Mouse (Mus musculus) layer of hippocampus, adult 2 months (tissue): ENCODE results near the gene Myoz1. TPM values are rescaled to one million over a fixed set of nuclear protein-coding genes. Genes with fewer than 3 reads are reported as not detected.

Source experiments
- DNase-seq, 2 experiments: peaks; one replicate each; pipeline ENCODE4 v3.0.0; 2022; ENCODE audit warnings: low spot score in 2 of 2
- H3K27ac ChIP-seq: fragments of 200-600 bp; 2 replicates; pipeline ENCODE4 v1.8.1; 2022
- H3K4me3 ChIP-seq: fragments of 200-600 bp; 2 replicates; pipeline ENCODE4 v1.8.1; 2022; ENCODE audit warnings: mild to moderate bottlenecking
- CTCF ChIP-seq: fragments of 200-600 bp; conservative IDR thresholded peaks from 2 replicates; pipeline ENCODE4 v1.8.1; 2022; ENCODE audit warnings: antibody characterized with exemption, mild to moderate bottlenecking, moderate library complexity
- total RNA-seq, 2 experiments: library from RNA; stranded (reverse); gene quantifications; 2 replicates each; pipeline ENCODE4 v1.2.3; 2021

Myoz1 gene
- total RNA-seq, 2 experiments from 2014 or later = not detected

- no peak for TF ChIP-seq CTCF
- DNase-seq = no peak
- H3K27ac ChIP-seq = no peak overlapping the region
- H3K4me3 ChIP-seq = no peak overlapping the region
Measured at GRCm38 (mm10) chr14:20691772-20692171, 35.4 kb upstream of the Myoz1 start.

- no peak for TF ChIP-seq CTCF
- H3K27ac ChIP-seq = no peak overlapping the region
- DNase-seq = no peak
- H3K4me3 ChIP-seq = no peak overlapping the region
Measured at GRCm38 (mm10) chr14:20689009-20689408, 32.7 kb upstream of the Myoz1 start.

- no peak for TF ChIP-seq CTCF
- peak overlapping the region; percentile 59; the same call in 1 of the 2 replicates for H3K27ac ChIP-seq
- peak in 1 of 2 experiments; percentile 31 for DNase-seq
- H3K4me3 ChIP-seq = no peak overlapping the region
Measured at GRCm38 (mm10) chr14:20686576-20686975, 30.2 kb upstream of the Myoz1 start.

GRCm38 (mm10) chr14:20682498-20682897 lies 26.2 kb upstream of the Myoz1 start:
- TF ChIP-seq CTCF = no peak
- Histone ChIP-seq H3K27ac (no peak overlapping the region), H3K4me3 (no peak overlapping the region)
- no peak for DNase-seq

- Histone ChIP-seq H3K27ac (no peak overlapping the region), H3K4me3 (no peak overlapping the region)
- no peak for TF ChIP-seq CTCF
- DNase-seq = no peak
Measured at GRCm38 (mm10) chr14:20681742-20682141, 25.4 kb upstream of the Myoz1 start.

- no peak overlapping the region for H3K27ac ChIP-seq
- no peak overlapping the region for H3K4me3 ChIP-seq
- no peak for DNase-seq
- no peak for TF ChIP-seq CTCF
Measured at GRCm38 (mm10) chr14:20677906-20678305, 21.6 kb upstream of the Myoz1 start.

- peak; percentile 1; the same call in 1 of the 2 replicates for TF ChIP-seq CTCF
Measured at GRCm38 (mm10) chr14:20674064-20674833, 17.9 kb upstream of the Myoz1 start, which contains the start of gene Sec24c. Sec24c (plus strand) TSS chr14:20674308.

GRCm38 (mm10) chr14:20673735-20674063 lies 17.4 kb upstream of the Myoz1 start:
- TF ChIP-seq CTCF = 0 out of 2 replicates have a peak, but pooled peaks have one; percentile 6
- Histone ChIP-seq H3K27ac (peak overlapping the region; percentile 95), H3K4me3 (peak overlapping the region; percentile 89)
- DNase-seq = peak in 1 of 2 experiments; percentile 44

More at GRCm38 (mm10) chr14:20674064-20674833, 17.9 kb upstream of the Myoz1 start, which contains the start of gene Sec24c:
- peak within 1 kb of the TSS; percentile 95 for H3K27ac ChIP-seq
- peak; percentile 97 to 99 for DNase-seq
- H3K4me3 ChIP-seq = peak within 1 kb of the TSS; percentile 89

GRCm38 (mm10) chr14:20672990-20673389 lies 16.6 kb upstream of the Myoz1 start:
- no peak overlapping the region; the same call in 1 of the 2 replicates for H3K27ac ChIP-seq
- no peak for DNase-seq
- H3K4me3 ChIP-seq = no peak overlapping the region
- peak; percentile 69 for TF ChIP-seq CTCF

- DNase-seq = no peak
- TF ChIP-seq CTCF = no peak
- H3K4me3 ChIP-seq = no peak within 1 kb of the TSS
- H3K27ac ChIP-seq = no peak within 1 kb of the TSS
Measured at GRCm38 (mm10) chr14:20668154-20668810, 11.9 kb upstream of the Myoz1 start, which contains the start of gene Synpo2l. Synpo2l (minus strand) TSS chr14:20668354.

- DNase-seq = no peak
- H3K4me3 ChIP-seq = no peak overlapping the region
- no peak overlapping the region for H3K27ac ChIP-seq
- no peak for TF ChIP-seq CTCF
Measured at GRCm38 (mm10) chr14:20667469-20667868, 11.1 kb upstream of the Myoz1 start.

GRCm38 (mm10) chr14:20664436-20664835 lies 8.1 kb upstream of the Myoz1 start:
- TF ChIP-seq CTCF = no peak
- Histone ChIP-seq H3K27ac (no peak overlapping the region), H3K4me3 (no peak overlapping the region)
- no peak for DNase-seq

- DNase-seq = no peak
- Histone ChIP-seq H3K4me3 (no peak overlapping the region), H3K27ac (no peak overlapping the region)
- no peak for TF ChIP-seq CTCF
Measured at GRCm38 (mm10) chr14:20663601-20664000, 7.3 kb upstream of the Myoz1 start.

- Histone ChIP-seq H3K27ac (no peak overlapping the region), H3K4me3 (no peak overlapping the region)
- no peak for DNase-seq
- no peak for TF ChIP-seq CTCF
Measured at GRCm38 (mm10) chr14:20662740-20663139, 6.4 kb upstream of the Myoz1 start.
